Mouse (Mus musculus) G1E (cell line): ENCODE data around the gene Kcnq2. TPM values are rescaled to one million over a fixed set of nuclear protein-coding genes. Genes with fewer than 3 reads are reported as not detected.

ENCODE experiments used
- ATAC-seq: 2 replicates; pipeline ENCODE4 v1.8.0; 2016; ENCODE audit warnings: mild to moderate bottlenecking; ENCODE audit not compliant: insufficient number of reproducible peaks, poor library complexity, low FRiP score, severe bottlenecking; ENCODE audit errors: extremely low read depth
- DNase-seq: peaks from one replicate; pipeline ENCODE4 v3.0.0; 2012; ENCODE audit warnings: low spot score
- H3K27me3 ChIP-seq: 2 replicates; pipeline ENCODE4 v1.6.1; 2012; ENCODE audit warnings: mild to moderate bottlenecking, low read length, inconsistent platforms; ENCODE audit not compliant: insufficient read depth
- H3K36me3 ChIP-seq: replicated peaks from 2 replicates; pipeline ENCODE3; 2012; ENCODE audit warnings: mild to moderate bottlenecking, inconsistent platforms
- H3K4me1 ChIP-seq: 2 replicates; pipeline ENCODE4 v1.6.1; 2012; ENCODE audit warnings: low read depth, low read length, inconsistent platforms, mixed read lengths; ENCODE audit not compliant: insufficient read depth
- H3K4me3 ChIP-seq: 2 replicates; pipeline ENCODE4 v1.5.1; 2012; ENCODE audit warnings: low read depth, mild to moderate bottlenecking, inconsistent platforms, low read length, moderate library complexity, mixed read lengths
- H3K9me3 ChIP-seq: replicated peaks from 2 replicates; pipeline ENCODE4 v1.6.1; 2012; ENCODE audit warnings: inconsistent platforms
- CTCF ChIP-seq: IDR thresholded peaks from 2 replicates; pipeline ENCODE4 v1.5.1; 2012; ENCODE audit warnings: low read depth, low read length, inconsistent platforms, mixed read lengths
- GATA1 ChIP-seq: IDR thresholded peaks from 2 replicates; pipeline ENCODE4 v1.6.1; 2012; ENCODE audit warnings: borderline replicate concordance, low read length, inconsistent platforms, mixed read lengths
- GATA2 ChIP-seq: IDR thresholded peaks from 2 replicates; pipeline ENCODE4 v1.6.1; 2012; ENCODE audit warnings: low read depth, low read length, inconsistent platforms, borderline replicate concordance
- POLR2AphosphoS5 ChIP-seq: IDR thresholded peaks from 2 replicates; pipeline ENCODE4 v1.6.1; 2012; ENCODE audit warnings: low read depth, low read length, inconsistent platforms; ENCODE audit not compliant: insufficient replicate concordance
- TAL1 ChIP-seq: conservative IDR thresholded peaks from 2 replicates; pipeline ENCODE4 v1.6.1; 2012; ENCODE audit warnings: low read depth, low read length, inconsistent platforms, mixed read lengths
- polyA plus RNA-seq: library from polyadenylated mRNA; stranded (reverse); fragments of >175 nt; gene quantifications from 2 replicates; pipeline ENCODE4 v1.2.3, GENCODE M21; 2012
- total RNA-seq, 2 experiments: library from RNA; stranded (forward) in 1 of 2; stranded (reverse) in 1 of 2; fragments of 200-1000 nt in 1 of 2; fragments of >200 nt in 1 of 2; fragmentation: Nextera tagmentation in 1 of 2; gene quantifications; 2 replicates each; pipeline ENCODE4 v1.2.3; 2014 to 2017

The Kcnq2 gene
- total and polyA plus RNA-seq, 3 experiments: 0.44 to 1.6 TPM; not detected in 1

- no peak overlapping the region for H3K4me3 ChIP-seq
- DNase-seq (no peak), ATAC-seq (no peak)
- no peaks in the 10 kb centered on the region for H3K4me1 ChIP-seq
- H3K9me3 ChIP-seq: no peaks in the 10 kb centered on the region
- no peak for TF ChIP-seq TAL1
- TF ChIP-seq GATA1: no peak
- no peak for TF ChIP-seq GATA2
- TF ChIP-seq CTCF: no peak
- TF ChIP-seq POLR2AphosphoS5: no peak
- peaks cover 2% of the 10 kb centered on the region; the same call in 1 of the 2 replicates for H3K27me3 ChIP-seq
- H3K36me3 ChIP-seq: no peaks in the 10 kb centered on the region
These were observed 8.6 kb upstream of the Kcnq2 start for GRCm38 (mm10) chr2:181143509-181144276.

- H3K27me3 ChIP-seq: peaks cover 2% of the 10 kb centered on the region; the same call in 1 of the 2 replicates
- no peaks in the 10 kb centered on the region for H3K36me3 ChIP-seq
- no peaks in the 10 kb centered on the region for H3K4me1 ChIP-seq
- TF ChIP-seq CTCF: no peak
- no peak for TF ChIP-seq POLR2AphosphoS5
- TF ChIP-seq GATA1: no peak
- TF ChIP-seq GATA2: no peak
- TF ChIP-seq TAL1: no peak
- no peak overlapping the region for H3K4me3 ChIP-seq
- ATAC-seq (no peak), DNase-seq (no peak)
- H3K9me3 ChIP-seq: no peaks in the 10 kb centered on the region
These were observed 7.6 kb upstream of the Kcnq2 start for GRCm38 (mm10) chr2:181142703-181143135.

- no peak for DNase-seq
- H3K4me1 ChIP-seq: no peaks in the 10 kb centered on the region
- no peaks in the 10 kb centered on the region for H3K36me3 ChIP-seq
- H3K27me3 ChIP-seq: peaks cover 2% of the 10 kb centered on the region; the same call in 1 of the 2 replicates
- ATAC-seq: no peak
- H3K9me3 ChIP-seq: peaks cover 5% of the 10 kb centered on the region
- TF ChIP-seq CTCF (no peak), GATA2 (no peak), GATA1 (no peak), POLR2AphosphoS5 (no peak), TAL1 (no peak)
- no peak overlapping the region for H3K4me3 ChIP-seq
These were observed 4.6 kb upstream of the Kcnq2 start for GRCm38 (mm10) chr2:181139641-181140193.

GRCm38 (mm10) chr2:181136934-181137333 is 1.8 kb upstream of the Kcnq2 start:
- Histone ChIP-seq H3K36me3 (no peaks in the 10 kb centered on the region), H3K4me1 (no peaks in the 10 kb centered on the region), H3K4me3 (no peak overlapping the region), H3K9me3 (peaks cover 8% of the 10 kb centered on the region), H3K27me3 (no peaks in the 10 kb centered on the region)
- TF ChIP-seq CTCF: no peak
- TF ChIP-seq GATA2: no peak
- no peak for TF ChIP-seq TAL1
- TF ChIP-seq POLR2AphosphoS5: no peak
- no peak for TF ChIP-seq GATA1
- no peak for ATAC-seq
- peak; percentile 47 for DNase-seq

DNA sequence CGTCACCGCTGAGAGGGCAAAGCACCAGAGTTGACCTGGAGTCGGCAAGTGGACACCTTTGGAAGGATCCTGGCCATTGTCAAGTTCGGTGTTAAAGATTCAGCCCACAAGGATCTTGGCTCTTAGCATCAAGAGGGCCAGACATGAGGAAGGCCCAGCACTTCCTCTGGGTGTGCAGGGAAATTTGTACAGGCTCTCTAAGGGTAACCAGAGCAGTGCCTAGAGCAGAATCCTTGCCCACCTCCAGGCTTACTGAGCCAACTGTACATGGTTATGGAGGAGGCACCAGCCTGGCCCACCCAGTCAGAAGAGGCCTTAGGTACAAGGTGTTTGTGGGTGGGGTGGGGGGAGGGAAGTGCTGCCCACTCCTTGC is 332 bp upstream of the Kcnq2 start:
- no peaks in the 10 kb centered on the region for H3K4me1 ChIP-seq
- no peaks in the 10 kb centered on the region for H3K27me3 ChIP-seq
- DNase-seq (no peak), ATAC-seq (no peak)
- H3K9me3 ChIP-seq: peaks cover 8% of the 10 kb centered on the region
- no peaks in the 10 kb centered on the region for H3K36me3 ChIP-seq
- H3K4me3 ChIP-seq: no peak overlapping the region
- TF ChIP-seq POLR2AphosphoS5 (no peak), CTCF (no peak), TAL1 (no peak), GATA2 (no peak), GATA1 (no peak)

- no peaks in the 10 kb centered on the region for H3K27me3 ChIP-seq
- no peak overlapping the region for H3K4me3 ChIP-seq
- ATAC-seq (no peak), DNase-seq (no peak)
- H3K36me3 ChIP-seq: no peaks in the 10 kb centered on the region
- H3K9me3 ChIP-seq: peaks cover 8% of the 10 kb centered on the region
- TF ChIP-seq CTCF (no peak), GATA1 (no peak), POLR2AphosphoS5 (no peak), TAL1 (no peak), GATA2 (no peak)
- no peaks in the 10 kb centered on the region for H3K4me1 ChIP-seq
These were observed 1.1 kb downstream of the Kcnq2 start for GRCm38 (mm10) chr2:181133837-181134590.
